Mouse (Mus musculus) heart, postnatal 0 days (tissue): ENCODE measurements around the gene Scn8a. TPM values are rescaled to one million over a fixed set of nuclear protein-coding genes. Genes with fewer than 3 reads are reported as not detected.

Experiments
- ATAC-seq: fragments of 200-750 bp; cut with Nextera tagmentation; 2 replicates; pipeline ENCODE4 v1.8.0; 2017; ENCODE audit warnings: low read depth, moderate number of reproducible peaks, moderate library complexity; ENCODE audit not compliant: insufficient read depth
- DNase-seq: peaks from one replicate; pipeline ENCODE4 v3.0.0-alpha.2; 2016; ENCODE audit warnings: low spot score
- H3K27ac ChIP-seq: fragments of 300-500 bp; sonication (generic); 2 replicates; pipeline ENCODE4 v1.5.1; 2014; ENCODE audit warnings: low read depth, mild to moderate bottlenecking
- H3K27me3 ChIP-seq: fragments of 300-500 bp; sonication (generic); 2 replicates; pipeline ENCODE4 v1.6.1; 2014; ENCODE audit warnings: low read length, mixed read lengths; ENCODE audit not compliant: control insufficient read depth, insufficient read depth
- H3K36me3 ChIP-seq: fragments of 300-500 bp; sonication (generic); replicated peaks from 2 replicates; pipeline ENCODE4 v1.6.1; 2014; ENCODE audit warnings: low read length, mixed read lengths; ENCODE audit not compliant: control insufficient read depth, insufficient read depth
- H3K4me1 ChIP-seq: fragments of 300-500 bp; sonication (generic); 2 replicates; pipeline ENCODE4 v1.6.1; 2014; ENCODE audit warnings: antibody characterized with exemption; ENCODE audit not compliant: control insufficient read depth, insufficient read depth
- H3K4me2 ChIP-seq: fragments of 300-500 bp; sonication (generic); 2 replicates; pipeline ENCODE4 v1.6.1; 2014; ENCODE audit warnings: low read depth, mild to moderate bottlenecking, low read length, moderate library complexity
- H3K4me3 ChIP-seq: fragments of 300-500 bp; sonication (generic); 2 replicates; pipeline ENCODE4 v1.5.1; 2014; ENCODE audit warnings: low read depth, low read length
- H3K9ac ChIP-seq: fragments of 300-500 bp; sonication (generic); replicated peaks from 2 replicates; pipeline ENCODE4 v1.6.1; 2014; ENCODE audit warnings: low read depth, low read length, mixed read lengths
- H3K9me3 ChIP-seq: fragments of 300-500 bp; sonication (generic); replicated peaks from 2 replicates; pipeline ENCODE4 v1.6.1; 2016; ENCODE audit warnings: low read length; ENCODE audit not compliant: control insufficient read depth
- CTCF ChIP-seq: IDR thresholded peaks from 2 replicates; pipeline ENCODE4 v1.5.1; 2016; ENCODE audit warnings: antibody characterized with exemption, control low read depth, low read depth
- EP300 ChIP-seq: IDR thresholded peaks from 2 replicates; pipeline ENCODE4 v1.6.1; 2016; ENCODE audit warnings: antibody characterized with exemption, low read depth
- WGBS: fragments of 180-500 bp; shearing (Covaris S2); extraction: QIAGEN DNeasy Blood & Tissue Kit; methylation state at CpG from one replicate; pipeline ENCODE4 v1.1.7; 2014; 5-methylcytosine and 5-hydroxymethylcytosine counted together
- polyA plus RNA-seq: library from polyadenylated mRNA; unstranded; fragments of >200 nt; fragmentation: Nextera tagmentation; extraction: Ambion mirVana; gene quantifications from 2 replicates; pipeline ENCODE4 v1.2.1, GENCODE M21; 2015
- total RNA-seq: library from RNA; depleted of rRNA; stranded (reverse); fragments of >200 nt; gene quantifications from 2 replicates; pipeline ENCODE4 v1.2.3, GENCODE M21; 2014; ENCODE audit warnings: low replicate concordance

Gene Scn8a
- total and polyA plus RNA-seq, 2 experiments from 2014 or later = 0.16 TPM; not detected in 1

- Histone ChIP-seq H3K4me2 (peak overlapping the region; percentile 85), H3K9ac (no peak overlapping the region), H3K9me3 (no peaks in the 10 kb centered on the region), H3K27ac (no peak overlapping the region), H3K4me3 (peak overlapping the region; percentile 41), H3K36me3 (no peaks in the 10 kb centered on the region), H3K4me1 (peaks cover 5% of the 10 kb centered on the region; the same call in 1 of the 2 replicates), H3K27me3 (peaks cover 70% of the 10 kb centered on the region)
- TF ChIP-seq CTCF = no peak
- no peak for TF ChIP-seq EP300
- WGBS = 3% methylated on average over 28 of the region's 66 CpGs
- DNase-seq (peak; percentile 20), ATAC-seq (peak; percentile 33; the same call in 1 of the 2 replicates)
These were observed 530 bp downstream of the Scn8a start for GRCm38 (mm10) chr15:100870001-100870774.

GRCm38 (mm10) chr15:100870775-100871106 is 1.1 kb downstream of the Scn8a start:
- ATAC-seq (no peak), DNase-seq (no peak)
- no peaks in the 10 kb centered on the region for H3K36me3 ChIP-seq
- peaks cover 76% of the 10 kb centered on the region for H3K27me3 ChIP-seq
- TF ChIP-seq EP300 (no peak), CTCF (no peak)
- H3K4me2 ChIP-seq = peak overlapping the region; percentile 85
- H3K4me3 ChIP-seq = peak overlapping the region; percentile 54
- H3K9me3 ChIP-seq = no peaks in the 10 kb centered on the region
- 2% methylated on average over 11 of the region's 69 CpGs for WGBS
- H3K27ac ChIP-seq = no peak overlapping the region
- H3K9ac ChIP-seq = no peak overlapping the region
- H3K4me1 ChIP-seq = peaks cover 5% of the 10 kb centered on the region; the same call in 1 of the 2 replicates

DNA sequence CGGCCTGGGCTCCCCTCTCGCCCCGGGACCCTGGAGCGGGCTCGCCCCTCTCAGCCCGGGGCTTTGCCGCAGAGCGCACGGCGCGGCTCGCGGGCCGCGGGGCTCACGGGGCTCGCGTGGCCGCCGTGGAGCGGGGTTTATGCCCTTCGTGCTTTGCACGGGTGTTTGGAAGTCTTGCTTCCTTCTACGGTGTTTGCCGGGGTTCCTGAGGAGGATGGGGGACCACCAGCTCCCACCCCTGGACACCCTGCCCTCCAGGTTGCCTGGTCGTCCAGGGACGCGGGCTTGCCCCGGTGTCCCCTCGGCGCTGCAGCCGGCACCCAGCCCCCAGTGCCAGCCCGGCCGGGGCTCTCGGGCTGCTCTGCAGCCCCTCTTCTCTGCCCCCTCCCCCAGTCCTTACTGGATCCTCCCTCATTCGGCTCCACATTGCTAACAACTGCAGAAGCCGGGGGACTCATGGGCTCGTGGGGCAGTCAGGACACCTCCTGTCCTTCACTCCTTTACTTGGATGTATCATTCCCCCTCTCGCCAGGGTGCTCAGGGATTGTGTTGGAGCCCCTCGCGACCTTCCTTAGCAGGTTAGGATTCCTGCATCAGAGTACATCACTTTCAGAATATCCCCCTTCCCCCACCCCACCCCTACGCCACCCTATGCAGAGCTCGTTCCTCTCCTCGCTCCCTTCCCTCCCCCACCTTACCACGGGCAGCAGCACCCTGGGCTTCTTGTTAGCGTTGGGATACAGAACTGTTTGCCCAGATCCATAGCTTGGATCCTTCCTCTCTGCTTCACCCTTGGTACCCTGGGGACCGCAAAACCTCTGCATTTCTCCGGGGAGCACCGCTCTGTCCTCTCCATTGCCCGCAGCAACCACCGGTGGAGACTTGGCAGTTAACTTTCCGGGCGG is 1.7 kb downstream of the Scn8a start:
- peaks cover 80% of the 10 kb centered on the region for H3K27me3 ChIP-seq
- no peaks in the 10 kb centered on the region for H3K36me3 ChIP-seq
- ATAC-seq (no peak), DNase-seq (no peak)
- H3K27ac ChIP-seq = no peak overlapping the region
- H3K9ac ChIP-seq = no peak overlapping the region
- 2% methylated on average over 49 of the region's 53 CpGs for WGBS
- TF ChIP-seq EP300 = no peak
- no peak for TF ChIP-seq CTCF
- peak overlapping the region; percentile 85 for H3K4me2 ChIP-seq
- H3K4me1 ChIP-seq = peaks cover 5% of the 10 kb centered on the region; the same call in 1 of the 2 replicates
- peak overlapping the region; percentile 54 for H3K4me3 ChIP-seq
- no peaks in the 10 kb centered on the region for H3K9me3 ChIP-seq

GRCm38 (mm10) chr15:100873155-100873554 is 3.5 kb downstream of the Scn8a start:
- 4% methylated on average over 16 of the region's 16 CpGs for WGBS
- Histone ChIP-seq H3K27me3 (peaks cover 83% of the 10 kb centered on the region), H3K9ac (no peak overlapping the region), H3K4me1 (peaks cover 5% of the 10 kb centered on the region; the same call in 1 of the 2 replicates), H3K27ac (no peak overlapping the region), H3K4me2 (no peak overlapping the region), H3K9me3 (no peaks in the 10 kb centered on the region), H3K4me3 (no peak overlapping the region), H3K36me3 (no peaks in the 10 kb centered on the region)
- no peak for TF ChIP-seq EP300
- TF ChIP-seq CTCF = no peak
- DNase-seq (peak; percentile 84), ATAC-seq (peak; percentile 60; the same call in 1 of the 2 replicates)

- no peaks in the 10 kb centered on the region for H3K36me3 ChIP-seq
- TF ChIP-seq EP300 (no peak), CTCF (no peak)
- no peak overlapping the region for H3K4me2 ChIP-seq
- no peaks in the 10 kb centered on the region for H3K9me3 ChIP-seq
- peaks cover 36% of the 10 kb centered on the region for H3K27me3 ChIP-seq
- no peaks in the 10 kb centered on the region for H3K4me1 ChIP-seq
- no peak overlapping the region for H3K27ac ChIP-seq
- ATAC-seq = no peak
- no peak overlapping the region for H3K4me3 ChIP-seq
- WGBS = 57% methylated on average over 15 of the region's 15 CpGs
- DNase-seq = no peak
- H3K9ac ChIP-seq = no peak overlapping the region
These were observed 9.4 kb downstream of the Scn8a start for GRCm38 (mm10) chr15:100879073-100879472.
